Mouse (Mus musculus) ES-Bruce4 (cell line): ENCODE results near the gene Klhl33. TPM values are rescaled to one million over a fixed set of nuclear protein-coding genes. Genes with fewer than 3 reads are reported as not detected.
"Not testable (repeated sequence)": the region's sequence is repeated elsewhere in the genome, so short reads cannot be mapped to it uniquely, and the experiment has no call there.

Experiments
- H3K27ac ChIP-seq: 2 replicates; pipeline ENCODE4 v1.5.1; 2012; ENCODE audit warnings: low read length, inconsistent platforms; ENCODE audit not compliant: insufficient read depth
- H3K27me3 ChIP-seq: 2 replicates; pipeline ENCODE4 v1.6.1; 2012; ENCODE audit warnings: mild to moderate bottlenecking, low read length, inconsistent platforms; ENCODE audit not compliant: control insufficient read depth, poor library complexity, insufficient read depth, severe bottlenecking
- H3K36me3 ChIP-seq: 2 replicates; pipeline ENCODE4 v1.6.1; 2012; ENCODE audit warnings: inconsistent platforms, mild to moderate bottlenecking, low read length, moderate library complexity; ENCODE audit not compliant: control insufficient read depth, poor library complexity, insufficient read depth, severe bottlenecking
- H3K4me1 ChIP-seq: one replicate; pipeline ENCODE4 v1.8.1; 2011; ENCODE audit warnings: low read length; ENCODE audit not compliant: control insufficient read depth, insufficient read depth
- H3K4me3 ChIP-seq: 2 replicates; pipeline ENCODE4 v1.5.1; 2011; ENCODE audit warnings: low read depth, mild to moderate bottlenecking, low read length
- H3K9ac ChIP-seq: 2 replicates; pipeline ENCODE4 v1.6.1; 2012; ENCODE audit warnings: low read depth, mild to moderate bottlenecking, inconsistent platforms; ENCODE audit not compliant: poor library complexity, severe bottlenecking
- H3K9me3 ChIP-seq: replicated peaks from 2 replicates; pipeline ENCODE4 v1.6.1; 2012; ENCODE audit warnings: mild to moderate bottlenecking, low read length, inconsistent platforms; ENCODE audit not compliant: control insufficient read depth, poor library complexity, insufficient read depth, severe bottlenecking
- CTCF ChIP-seq: IDR thresholded peaks from one replicate; pipeline ENCODE4 v1.8.1; 2011; ENCODE audit warnings: low read depth, low read length
- EP300 ChIP-seq: IDR thresholded peaks from 2 replicates; pipeline ENCODE4 v1.6.1; 2011; ENCODE audit warnings: low read depth, low read length; ENCODE audit not compliant: insufficient read depth
- POLR2A ChIP-seq: IDR thresholded peaks from one replicate; pipeline ENCODE4 v1.8.1; 2011; ENCODE audit warnings: low read length; ENCODE audit not compliant: insufficient read depth
- polyA plus RNA-seq: library from polyadenylated mRNA; stranded (reverse); fragments of >200 nt; gene quantifications from 2 replicates; pipeline ENCODE4 v1.2.4, GENCODE M21; 2011; ENCODE audit warnings: low read depth; ENCODE audit not compliant: missing spikeins, insufficient read depth, insufficient read length

The Klhl33 gene
- not detected in 2 replicates for polyA plus RNA-seq

DNA sequence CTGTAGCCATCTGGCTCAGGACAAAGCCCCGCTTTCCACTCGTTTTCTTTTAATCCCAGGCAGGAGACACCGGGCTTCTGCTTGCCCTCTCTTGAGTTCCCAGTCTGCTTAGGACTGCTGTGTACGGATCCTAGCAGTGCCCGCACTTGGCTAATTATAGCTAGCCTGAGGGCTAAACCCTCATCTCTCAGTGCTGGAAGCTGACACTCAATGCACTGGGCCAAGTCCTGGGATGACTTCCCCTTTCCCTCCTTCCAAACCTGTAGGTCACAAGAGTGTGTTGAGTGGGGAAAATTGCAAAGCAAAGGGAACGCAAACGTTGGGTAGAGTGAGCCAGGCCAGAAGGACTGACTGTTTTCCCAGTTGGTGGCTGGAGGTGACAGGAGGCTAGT, at the start of gene Klhl33:
Klhl33 (minus strand) TSS at position 134 of the 392 bp plus-strand sequence.
- H3K36me3 ChIP-seq: no peaks in the 10 kb centered on the region
- no peaks in the 10 kb centered on the region for H3K9me3 ChIP-seq
- H3K4me1 ChIP-seq: no peaks in the 10 kb centered on the region
- no peak within 1 kb of the TSS for H3K27ac ChIP-seq
- H3K9ac ChIP-seq: peak within 1 kb of the TSS; percentile 20
- no peak for TF ChIP-seq EP300
- no peak for TF ChIP-seq POLR2A
- TF ChIP-seq CTCF: no peak
- no peaks in the 10 kb centered on the region for H3K27me3 ChIP-seq
- H3K4me3 ChIP-seq: peak within 1 kb of the TSS; percentile 54

GRCm38 (mm10) chr14:50945526-50945925, 48.2 kb upstream of the Klhl33 start:
- Histone ChIP-seq H3K4me3 (peak overlapping the region; percentile 54), H3K9ac (peak overlapping the region; percentile 57; the same call in 1 of the 2 replicates)
- not testable (repeated sequence) for H3K27me3 ChIP-seq, H3K4me1 ChIP-seq, H3K36me3 ChIP-seq, H3K27ac ChIP-seq, H3K9me3 ChIP-seq

GRCm38 (mm10) chr14:50945081-50945480, 47.8 kb upstream of the Klhl33 start:
- not testable (repeated sequence) for H3K9me3 ChIP-seq, H3K4me1 ChIP-seq, H3K27me3 ChIP-seq, H3K36me3 ChIP-seq
- Histone ChIP-seq H3K27ac (peak overlapping the region; percentile 77), H3K9ac (peak overlapping the region; percentile 57), H3K4me3 (peak overlapping the region; percentile 52)

DNA sequence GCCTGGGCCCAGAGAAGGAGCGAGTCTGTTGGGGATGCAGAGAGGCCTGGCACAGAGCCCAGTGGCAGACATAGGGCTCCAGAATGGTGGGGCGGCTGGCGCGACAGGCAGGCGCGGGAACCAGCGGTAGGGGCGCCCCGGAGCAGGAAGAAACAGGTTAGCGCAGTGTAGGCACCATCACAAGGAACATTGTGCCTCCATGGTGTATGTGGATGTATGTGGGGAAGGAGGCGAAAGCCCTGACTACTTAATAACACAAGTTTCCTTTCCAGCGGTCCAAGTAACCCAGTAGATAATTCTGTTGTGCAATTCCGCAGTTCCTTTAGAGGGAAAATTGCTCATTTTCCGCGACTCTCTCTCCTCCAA, 47.3 kb upstream of the Klhl33 start:
- H3K9me3 ChIP-seq, H3K4me1 ChIP-seq, H3K27me3 ChIP-seq, H3K36me3 ChIP-seq: not testable (repeated sequence)
- H3K27ac ChIP-seq: peak overlapping the region; percentile 77
- H3K4me3 ChIP-seq: peak overlapping the region; percentile 52
- peak overlapping the region; percentile 57 for H3K9ac ChIP-seq

- Histone ChIP-seq H3K9ac (peak within 1 kb of the TSS; percentile 57), H3K4me3 (peak within 1 kb of the TSS; percentile 52), H3K9me3 (no peaks in the 10 kb centered on the region), H3K36me3 (no peaks in the 10 kb centered on the region), H3K4me1 (peaks cover 2% of the 10 kb centered on the region), H3K27ac (peak within 1 kb of the TSS; percentile 77), H3K27me3 (no peaks in the 10 kb centered on the region)
- peak; percentile 95 for TF ChIP-seq POLR2A
- 0 out of 2 replicates have a peak, but pooled peaks have one; percentile 24 for TF ChIP-seq EP300
- no peak for TF ChIP-seq CTCF
Measured at GRCm38 (mm10) chr14:50943932-50944667, 46.8 kb upstream of the Klhl33 start, which contains the start of gene Gm49342. Gene Gm49342 (plus strand): TSS chr14:50944517.

GRCm38 (mm10) chr14:50938940-50939339, 41.6 kb upstream of the Klhl33 start:
- Histone ChIP-seq H3K9me3 (no peaks in the 10 kb centered on the region), H3K9ac (peak overlapping the region; percentile 49; the same call in 1 of the 2 replicates), H3K27ac (no peak overlapping the region; the same call in 1 of the 2 replicates), H3K4me3 (no peak overlapping the region; the same call in 1 of the 2 replicates), H3K36me3 (peaks cover 5% of the 10 kb centered on the region), H3K4me1 (peaks cover 2% of the 10 kb centered on the region), H3K27me3 (no peaks in the 10 kb centered on the region)
- TF ChIP-seq CTCF (no peak), POLR2A (no peak), EP300 (no peak)
